Mouse (Mus musculus): ENCODE measurements at regions not wholly inside any gene's neighbourhood (a gene's known extent, or its start where the extent isn't known, plus 50 kb on each side); places are given as distances from the start of the nearest gene placed in this dataset.

GRCm38 (mm10) chr4:131014301-131015081, 70.3 kb downstream of the Matn1 start:
- no peak for DNase-seq

GRCm38 (mm10) chr4:131015156-131015555, 71.0 kb downstream of the Matn1 start:
- no peak for DNase-seq

GRCm38 (mm10) chr4:131023601-131024000, 79.4 kb downstream of the Matn1 start:
- DNase-seq, result no peak

- no peak for DNase-seq
Measured at GRCm38 (mm10) chr4:131036292-131036691, 92.1 kb downstream of the Matn1 start.

- no peak for DNase-seq
Measured at GRCm38 (mm10) chr4:131037179-131037578, 93.0 kb downstream of the Matn1 start.

GRCm38 (mm10) chr4:131039686-131040085, 95.5 kb downstream of the Matn1 start:
- no peak for DNase-seq

- no peak for DNase-seq
Measured at GRCm38 (mm10) chr4:131041210-131041609, 97.0 kb downstream of the Matn1 start.

GRCm38 (mm10) chr4:131046101-131046500, 101.9 kb downstream of the Matn1 start:
- DNase-seq, result no peak

GRCm38 (mm10) chr4:131046969-131047650, 102.9 kb downstream of the Matn1 start:
- no peak for DNase-seq

- no peak for DNase-seq
Measured at GRCm38 (mm10) chr4:131056293-131056692, 112.1 kb downstream of the Matn1 start.

- DNase-seq, result no peak
Measured at GRCm38 (mm10) chr4:131059572-131059971, 115.4 kb downstream of the Matn1 start.

GRCm38 (mm10) chr4:131060191-131060680, 116.1 kb downstream of the Matn1 start:
- DNase-seq, result no peak

GRCm38 (mm10) chr4:131060706-131061105, 116.5 kb downstream of the Matn1 start:
- DNase-seq, result no peak

GRCm38 (mm10) chr4:131062592-131062991, 118.4 kb downstream of the Matn1 start:
- DNase-seq, result no peak

GRCm38 (mm10) chr4:131066186-131066939, 122.2 kb downstream of the Matn1 start:
- no peak for DNase-seq

GRCm38 (mm10) chr4:131070566-131070965, 126.4 kb downstream of the Matn1 start:
- DNase-seq, result no peak

GRCm38 (mm10) chr4:131072623-131073022, 128.4 kb downstream of the Matn1 start:
- no peak for DNase-seq

GRCm38 (mm10) chr4:131073420-131073819, 129.2 kb downstream of the Matn1 start:
- DNase-seq, result no peak

- DNase-seq, result no peak
Measured at GRCm38 (mm10) chr4:131075326-131075932, 131.2 kb downstream of the Matn1 start.

GRCm38 (mm10) chr4:131076628-131077027, 132.4 kb downstream of the Matn1 start:
- DNase-seq, result no peak

GRCm38 (mm10) chr4:131080113-131080512, 135.9 kb downstream of the Matn1 start:
- DNase-seq, result no peak

- DNase-seq, result no peak
Measured at GRCm38 (mm10) chr4:131083405-131083804, 139.2 kb downstream of the Matn1 start.

- no peak for DNase-seq
Measured at GRCm38 (mm10) chr4:131097421-131097820, 153.2 kb downstream of the Matn1 start.
